Mouse (Mus musculus) cerebral cortex, adult 2 months (tissue): ENCODE data around the gene Sirt4.

Experiments
- WGBS: fragments of 180-500 bp; shearing (Covaris S2); methylation state at CpG from one replicate; pipeline ENCODE4 v1.1.7; 2018; 5-methylcytosine and 5-hydroxymethylcytosine counted together

Sirt4 gene

DNA sequence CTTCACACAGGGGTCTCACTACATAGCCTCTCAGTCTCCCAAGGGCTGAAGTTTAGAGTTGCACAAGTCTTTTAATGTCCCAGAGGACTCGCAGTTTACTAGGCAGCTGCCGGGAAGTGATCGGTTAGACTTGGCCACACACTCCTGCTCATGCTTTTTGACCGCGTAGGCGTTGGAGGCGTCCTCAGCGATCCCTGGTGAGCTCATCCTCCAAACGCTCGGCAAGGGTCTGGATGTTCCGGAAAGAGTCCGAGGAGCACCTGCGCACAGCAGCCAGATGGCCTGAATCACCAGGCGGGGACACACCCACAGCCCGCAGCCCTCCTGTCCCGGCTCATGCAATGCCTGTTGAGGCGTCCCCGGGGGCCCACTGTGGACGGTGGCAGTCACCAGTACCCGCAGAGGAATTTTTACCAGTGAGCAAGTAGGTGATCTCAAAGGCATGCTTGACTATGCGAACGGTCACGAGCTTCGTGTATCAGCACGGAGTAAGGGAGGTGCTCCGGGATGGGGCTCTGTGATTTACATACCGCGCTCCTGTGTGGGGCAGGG, 7.3 kb upstream of the Sirt4 start:
- WGBS: 6% methylated on average over 28 of the region's 28 CpGs

DNA sequence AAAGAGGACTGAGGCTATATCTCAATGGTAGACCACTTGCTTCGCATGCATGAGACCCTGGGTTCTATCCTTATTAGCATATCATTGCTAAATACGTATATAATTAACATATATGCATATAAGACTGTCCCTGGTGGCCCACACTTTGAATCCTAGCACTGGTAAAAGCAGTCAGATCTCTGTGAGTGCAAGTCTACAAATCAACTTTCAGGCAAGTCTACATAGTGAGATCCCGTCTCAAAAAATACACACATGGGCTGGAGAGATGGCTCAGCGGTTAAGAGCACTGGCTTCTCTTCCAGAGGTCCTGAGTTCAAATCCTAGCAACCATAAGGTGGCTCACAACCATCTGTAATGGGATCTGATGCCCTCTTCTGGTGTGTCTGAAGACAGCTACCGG, 6.6 kb upstream of the Sirt4 start:
- 17% methylated on average over 5 of the region's 5 CpGs for WGBS

DNA sequence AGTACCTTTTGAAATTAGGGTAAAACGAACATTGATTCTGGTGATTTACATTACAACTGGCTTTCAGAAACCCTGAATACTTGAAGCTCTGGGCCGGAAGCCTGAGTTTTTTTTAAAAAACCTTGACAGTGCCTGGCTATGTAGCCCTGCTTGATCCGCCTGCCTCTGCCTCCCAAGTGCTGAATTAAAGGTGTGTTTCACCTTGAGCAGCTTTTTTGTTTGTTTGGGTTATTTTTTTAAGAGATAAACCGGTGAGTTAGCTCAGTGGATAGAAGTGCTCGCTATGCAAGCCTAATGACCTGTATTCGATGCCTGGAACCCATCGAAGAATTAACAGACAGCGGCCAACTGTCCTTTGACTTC, 6.1 kb upstream of the Sirt4 start:
- WGBS: 8% methylated on average over 8 of the region's 8 CpGs

DNA sequence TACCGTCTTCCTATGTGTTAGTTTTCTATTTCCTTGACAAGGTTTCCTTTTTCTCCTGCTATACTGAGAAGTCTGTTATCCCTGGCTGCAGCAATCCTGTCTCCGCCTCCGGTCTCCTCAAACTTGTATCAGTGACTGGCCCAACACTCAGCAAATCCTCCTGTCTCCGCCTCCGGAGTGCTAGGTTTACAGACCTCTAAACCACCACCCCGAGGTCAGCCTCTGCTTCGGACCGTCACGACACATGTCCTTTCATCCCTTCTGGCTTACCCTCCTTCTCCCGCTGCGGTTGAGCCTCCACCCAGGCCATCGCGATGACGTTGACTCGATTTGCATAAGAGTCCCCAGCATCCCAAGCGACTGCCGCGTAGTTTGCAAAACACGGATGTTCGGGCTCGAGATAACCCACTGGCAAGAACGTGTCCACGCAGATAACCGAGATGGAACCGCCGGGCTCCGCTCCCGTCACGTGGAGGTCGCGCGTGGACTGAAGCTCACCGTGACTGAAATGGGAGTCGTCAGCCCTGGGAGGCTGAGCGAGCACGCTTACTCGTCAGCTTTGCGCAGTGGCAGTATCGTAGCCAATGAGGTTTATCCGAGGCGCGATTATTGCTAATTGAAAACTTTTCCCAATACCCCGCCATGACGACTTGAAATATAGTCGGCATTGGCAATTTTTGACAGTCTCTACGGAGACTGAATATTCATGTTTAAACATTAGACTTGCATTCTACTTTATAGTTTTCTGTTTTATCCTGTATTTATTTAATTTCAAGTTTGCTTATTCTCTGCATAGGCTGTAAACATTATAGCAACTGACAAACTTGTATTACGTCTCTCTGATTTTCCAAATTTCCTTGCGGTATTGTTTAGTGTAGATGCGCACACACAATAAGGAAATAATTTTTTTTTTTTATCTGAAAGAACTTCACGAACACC, 5.4 kb upstream of the Sirt4 start:
- WGBS: under 1% methylated on average over 50 of the region's 50 CpGs

DNA sequence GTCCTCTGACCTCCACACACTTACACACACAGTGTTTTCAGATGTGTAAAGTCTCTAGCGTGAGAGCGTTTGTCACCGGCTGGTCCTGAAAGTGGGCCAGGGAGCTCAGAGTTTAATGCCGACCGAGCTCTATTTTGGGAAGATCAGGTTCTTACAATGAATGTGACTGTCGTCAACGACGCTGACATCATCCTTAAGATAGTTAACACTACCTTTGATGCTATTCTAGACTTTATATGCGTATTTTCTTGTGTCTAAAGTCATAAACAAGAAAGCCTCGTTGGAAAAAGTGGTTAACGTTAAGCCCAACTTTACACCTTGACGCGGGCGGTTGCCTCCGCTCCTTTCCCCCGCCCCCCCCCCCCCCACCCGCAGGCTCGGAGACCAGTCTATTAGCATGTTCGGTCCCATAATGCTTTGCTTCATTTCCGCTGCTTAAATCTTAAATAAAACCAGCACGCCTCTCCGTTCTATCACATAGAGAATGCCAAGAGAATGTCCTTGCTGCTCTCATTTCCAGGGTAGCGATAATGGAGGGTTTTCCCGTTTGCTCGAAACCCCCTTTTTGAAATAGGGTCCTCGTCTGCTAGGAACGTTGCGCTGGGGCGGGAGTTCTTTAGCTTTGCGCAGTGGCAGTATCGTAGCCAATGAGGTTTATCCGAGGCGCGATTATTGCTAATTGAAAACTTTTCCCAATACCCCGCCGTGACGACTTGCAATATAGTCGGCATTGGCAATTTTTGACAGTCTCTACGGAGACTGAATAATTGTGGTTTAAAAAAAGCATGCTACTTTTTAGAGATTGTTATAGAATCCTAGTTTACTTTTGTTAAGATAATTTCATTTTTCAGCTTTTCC, 4.5 kb upstream of the Sirt4 start:
- WGBS: under 1% methylated on average over 37 of the region's 39 CpGs

DNA sequence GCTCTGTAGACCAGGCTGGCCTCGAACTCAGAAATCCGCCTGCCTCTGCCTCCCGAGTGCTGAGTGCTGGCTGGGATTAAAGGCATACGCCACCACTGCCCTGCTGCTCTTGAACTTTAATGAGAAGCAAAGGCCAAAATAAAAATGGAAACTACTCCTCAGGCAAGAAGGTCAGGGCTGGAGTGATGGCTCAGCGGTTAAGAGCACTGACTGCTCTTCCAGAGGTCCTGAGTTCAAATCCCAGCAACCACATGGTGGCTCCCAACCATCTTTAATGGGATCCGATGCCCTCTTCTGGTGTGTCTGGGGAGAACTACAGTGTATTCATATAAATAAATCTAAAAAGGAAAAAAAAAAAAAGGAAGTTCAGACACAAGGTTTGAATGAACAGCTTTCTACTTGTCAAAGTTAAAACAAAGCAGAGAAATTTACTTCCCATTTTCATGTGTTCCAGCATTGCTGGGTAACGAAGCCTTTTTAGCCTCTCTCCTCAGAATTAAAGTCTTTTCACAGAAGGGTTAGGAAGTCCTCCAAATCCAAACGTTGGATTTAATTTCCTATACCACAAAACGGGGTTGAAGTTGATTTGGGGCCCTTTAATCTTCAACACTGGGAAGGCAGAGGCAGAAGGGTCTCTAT, 3.5 kb upstream of the Sirt4 start:
- 74% methylated on average over 9 of the region's 9 CpGs for WGBS

DNA sequence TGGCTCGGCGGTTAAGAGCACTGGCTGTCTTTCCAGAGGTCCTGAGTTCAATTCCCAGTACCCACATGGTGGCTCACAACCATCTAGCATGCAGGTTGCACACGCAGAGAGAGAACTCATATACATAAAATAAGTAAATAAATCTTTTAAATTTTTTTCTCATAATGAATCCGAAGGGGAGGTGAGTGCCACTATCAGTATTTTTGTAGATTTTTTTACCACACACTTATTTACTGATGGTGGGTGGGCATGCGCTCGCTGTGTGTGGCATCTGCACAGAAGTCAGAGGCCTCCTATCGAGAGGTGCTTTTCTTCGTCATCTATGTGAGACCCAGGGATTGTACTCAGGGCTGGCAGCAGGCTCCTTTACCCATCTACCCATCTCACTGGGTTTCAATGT, 2.8 kb upstream of the Sirt4 start:
- WGBS: 88% methylated on average over 8 of the region's 8 CpGs

DNA sequence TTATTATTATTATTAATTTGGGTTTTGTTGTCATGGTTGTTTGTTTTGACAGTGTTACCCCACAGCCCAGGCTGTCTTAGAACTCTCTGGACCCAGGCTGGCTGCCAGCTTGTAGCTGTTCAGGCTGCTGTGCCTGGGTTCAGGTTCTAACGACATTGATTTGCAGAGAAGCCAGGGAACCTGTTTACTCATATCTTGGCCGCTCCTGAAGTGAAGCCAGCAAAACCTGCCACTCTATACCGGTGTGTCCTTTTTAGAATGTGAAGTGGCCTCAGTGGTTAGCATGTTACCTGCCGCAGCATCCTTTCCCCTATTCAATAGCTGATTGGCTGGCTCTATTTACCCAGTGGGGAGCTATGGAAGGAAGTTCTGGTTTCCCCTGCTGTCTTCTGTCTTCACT, 2.2 kb upstream of the Sirt4 start:
- 53% methylated on average over 4 of the region's 4 CpGs for WGBS

DNA sequence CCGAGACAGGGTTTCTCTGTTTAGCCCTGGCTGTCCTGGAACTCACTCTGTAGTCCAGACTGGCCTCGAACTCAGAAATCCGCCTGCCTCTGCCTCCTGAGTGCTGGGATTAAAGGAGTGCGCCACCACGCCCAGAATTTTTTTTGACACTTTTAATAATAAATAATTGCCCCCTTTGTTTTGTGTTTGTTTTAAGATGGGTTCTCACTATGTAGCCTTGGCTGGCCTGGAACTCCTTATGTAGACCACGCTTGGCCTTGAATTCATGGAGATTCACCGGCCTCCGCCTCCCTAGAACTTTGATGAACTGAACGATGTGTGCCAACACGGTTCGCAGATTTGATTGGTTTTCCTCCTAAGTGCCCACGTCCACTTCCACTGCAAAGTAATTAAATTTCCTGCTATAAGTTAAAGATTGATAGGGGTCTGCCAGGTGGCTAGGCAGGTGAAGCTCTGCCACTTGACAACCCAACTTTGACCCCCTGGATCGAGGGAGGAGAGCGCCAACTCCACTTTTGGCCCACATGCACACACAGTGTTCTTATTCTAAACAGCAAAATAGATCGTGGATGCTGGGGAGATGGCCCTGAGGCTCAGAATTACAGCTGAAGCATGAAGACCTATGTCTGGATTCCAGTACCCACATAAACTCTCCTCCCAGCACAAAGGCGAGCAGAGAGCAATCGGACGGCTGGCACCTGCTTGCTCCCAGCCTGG, 1.1 kb upstream of the Sirt4 start:
- 86% methylated on average over 18 of the region's 18 CpGs for WGBS

DNA sequence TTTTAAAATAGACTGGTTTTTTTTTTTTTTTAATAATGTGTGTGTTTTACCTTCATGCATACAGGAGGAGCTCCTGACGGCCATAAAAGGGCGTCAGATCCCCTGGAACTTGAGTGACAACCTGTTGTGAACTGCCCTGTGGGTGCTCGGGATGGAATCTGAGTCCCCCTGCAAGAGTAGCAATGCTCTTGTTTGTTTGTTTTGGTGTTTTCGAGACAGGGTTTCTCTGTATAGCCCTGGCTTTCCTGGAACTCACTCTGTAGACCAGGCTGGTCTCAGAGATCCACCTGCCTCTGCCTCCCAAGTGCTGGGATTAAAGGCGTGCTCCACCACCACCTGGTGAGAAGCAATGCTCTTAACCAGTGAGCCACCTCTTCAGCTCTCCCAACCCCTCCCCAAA, 471 bp upstream of the Sirt4 start:
- WGBS: 66% methylated on average over 5 of the region's 5 CpGs

DNA sequence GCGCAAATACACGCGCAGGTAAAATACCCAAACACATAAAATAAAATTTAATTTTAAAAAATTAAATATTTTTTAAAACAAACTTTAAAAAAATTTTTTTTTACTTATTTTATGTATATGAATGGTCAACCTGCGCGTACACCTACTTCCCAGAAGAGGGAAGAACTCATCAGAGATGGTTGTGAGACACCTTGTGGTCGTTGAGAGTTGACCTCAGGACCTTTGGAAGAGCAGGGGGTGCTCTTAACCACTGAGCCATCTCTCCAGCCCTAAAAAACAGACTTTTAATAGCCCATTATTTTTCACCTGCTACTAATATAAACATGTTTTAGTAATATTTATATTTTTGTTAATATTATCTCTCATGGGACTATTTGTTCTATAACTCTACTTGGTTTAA, 1.1 kb downstream of the Sirt4 start:
- WGBS: 69% methylated on average over 6 of the region's 6 CpGs

DNA sequence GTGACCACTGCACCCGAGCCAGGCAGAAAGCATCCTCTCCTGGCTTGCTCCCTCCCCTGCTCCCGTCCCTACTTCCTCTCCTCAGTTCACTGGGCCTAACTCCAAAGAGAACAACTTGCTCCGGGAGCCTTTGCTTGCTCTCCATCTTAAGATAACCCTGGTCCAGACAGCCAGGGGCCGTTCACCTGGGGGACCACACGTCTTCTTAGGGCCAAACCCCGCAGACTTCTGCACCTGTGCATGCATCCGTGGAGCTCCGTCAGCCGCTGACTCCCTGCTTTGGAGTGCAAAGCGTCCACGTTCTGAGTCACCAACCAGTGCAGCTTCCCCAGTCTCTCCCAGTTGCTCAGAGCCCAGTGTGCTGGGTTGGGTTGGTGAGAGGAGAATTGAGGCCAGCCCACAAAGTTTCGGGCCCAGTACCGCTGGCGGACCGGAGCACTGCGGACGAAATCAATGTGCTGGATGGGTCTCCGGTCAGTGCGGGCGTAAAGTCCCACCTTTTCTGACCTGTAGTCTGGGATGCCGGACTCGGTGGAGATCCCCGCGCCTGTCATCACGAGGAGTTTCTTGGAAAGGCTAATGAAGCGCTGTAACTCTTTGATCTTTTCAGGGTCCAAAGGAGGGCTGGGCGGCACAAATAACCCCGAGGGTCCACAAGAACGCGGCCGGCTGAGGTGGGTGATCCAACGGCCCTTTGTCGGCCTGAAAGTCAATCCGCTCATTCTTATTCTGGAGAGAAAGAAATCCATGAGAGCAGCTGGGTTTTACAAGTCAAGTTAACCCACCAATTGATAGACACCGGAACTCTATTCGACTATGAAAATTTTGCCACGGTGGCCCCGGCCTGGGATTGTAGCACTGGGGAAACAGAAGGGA, 1.9 kb downstream of the Sirt4 start:
- 57% methylated on average over 38 of the region's 38 CpGs for WGBS

DNA sequence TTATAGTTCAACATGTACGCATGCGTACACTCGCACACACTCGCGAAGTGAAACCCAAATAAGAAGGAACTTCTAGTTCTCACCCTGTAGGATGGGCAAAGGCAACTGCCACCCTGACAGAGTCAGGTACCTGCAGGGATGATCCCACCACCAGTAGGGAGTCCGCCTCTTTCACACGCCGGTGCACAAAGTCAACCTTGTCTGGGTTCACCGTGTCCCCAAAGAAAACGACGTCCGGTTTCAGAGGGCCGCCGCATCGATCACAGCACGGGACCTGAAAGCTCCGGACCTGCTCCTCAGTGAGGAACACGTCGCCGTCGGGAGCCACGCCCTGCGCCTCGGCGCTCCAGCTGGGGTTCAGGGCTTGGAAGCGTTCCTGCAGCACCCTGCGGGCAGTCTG, 4.4 kb downstream of the Sirt4 start:
- WGBS: 53% methylated on average over 27 of the region's 27 CpGs

DNA sequence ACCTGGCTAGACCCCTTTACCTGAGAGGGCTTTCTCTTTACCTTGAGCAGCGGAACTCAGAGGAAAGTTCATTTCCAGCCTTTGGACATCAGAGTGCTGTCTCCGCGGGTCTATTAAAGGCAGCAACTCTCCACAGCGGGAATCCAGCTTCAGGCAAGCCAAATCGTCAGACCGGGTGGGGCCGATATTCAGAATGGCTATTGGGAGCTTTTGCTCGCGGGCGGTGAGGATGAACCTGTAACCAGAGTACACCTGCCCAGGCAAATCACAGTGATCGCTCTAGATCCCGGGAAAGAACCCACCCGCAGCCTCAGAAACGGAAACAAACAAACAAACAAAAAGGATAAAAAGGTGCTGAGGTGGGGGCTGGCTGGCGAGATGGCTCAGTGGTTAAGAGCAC, 5.0 kb downstream of the Sirt4 start:
- 81% methylated on average over 15 of the region's 15 CpGs for WGBS

DNA sequence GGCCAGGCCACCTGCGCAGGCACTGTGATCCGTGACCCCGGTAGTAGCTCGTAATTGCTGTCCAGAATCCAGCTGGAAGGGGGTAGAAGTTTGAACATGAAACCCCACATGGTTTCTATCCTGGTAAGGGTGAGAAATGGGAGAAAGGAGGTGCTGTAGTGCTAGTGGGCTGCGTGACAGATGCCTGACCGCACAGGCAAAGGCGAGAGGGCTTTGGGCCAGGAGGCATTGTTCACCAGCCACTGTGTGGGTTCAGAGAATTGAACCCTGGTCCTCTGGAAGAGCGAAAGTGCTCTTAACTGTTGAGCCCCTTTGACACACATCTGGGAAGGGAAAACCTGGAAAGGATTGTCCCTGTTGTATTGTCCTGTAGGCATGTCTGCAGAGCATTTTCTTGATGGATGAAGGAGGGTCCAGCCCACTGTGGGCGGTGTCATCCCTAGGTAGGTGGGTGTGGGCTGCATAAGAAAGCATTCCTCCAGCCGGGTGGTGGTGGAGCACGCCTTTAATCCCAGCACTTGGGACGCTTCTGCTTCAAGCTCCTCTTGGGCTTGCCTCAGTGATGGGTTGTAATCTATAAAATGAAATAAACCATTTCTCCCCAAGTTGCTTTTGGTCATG, 8.3 kb downstream of the Sirt4 start:
- WGBS: 40% methylated on average over 12 of the region's 12 CpGs

DNA sequence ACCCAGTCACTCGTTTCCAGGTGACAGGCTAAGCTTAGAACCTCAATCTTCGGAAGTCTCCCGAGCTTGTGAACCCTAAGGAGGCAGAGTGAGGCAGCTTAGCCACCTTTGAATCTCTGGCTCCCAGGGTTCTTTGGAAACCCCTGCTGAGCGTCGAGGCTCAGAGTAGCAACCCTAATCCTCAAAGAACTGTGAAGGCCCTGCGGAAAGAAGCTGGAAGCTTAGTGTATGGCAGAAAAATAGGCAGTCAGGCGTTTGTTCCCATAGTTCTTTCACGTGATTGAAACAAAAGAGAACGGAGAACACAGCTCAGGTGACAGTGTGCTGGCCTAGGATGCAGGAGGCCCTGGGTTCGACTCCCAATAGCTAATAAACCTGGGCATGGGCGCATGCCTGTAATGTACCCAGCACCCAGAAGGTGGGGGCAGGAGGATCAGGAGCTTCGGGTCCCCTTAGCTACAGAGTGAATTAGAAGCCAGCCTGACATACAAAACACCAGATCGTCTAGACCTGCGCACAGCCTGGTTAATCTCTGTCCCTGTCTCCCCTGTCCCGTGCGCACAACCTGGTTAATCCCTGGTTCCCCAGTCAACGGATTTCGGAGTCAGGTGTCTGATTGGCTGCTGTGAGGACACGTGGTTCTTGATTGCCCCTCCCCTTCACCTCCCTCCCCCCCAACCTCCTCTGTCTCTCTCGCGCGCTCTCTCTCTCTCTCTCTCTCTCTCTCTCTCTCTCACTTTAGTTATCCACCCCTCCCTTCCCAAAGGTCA, 9.0 kb downstream of the Sirt4 start:
- WGBS: 10% methylated on average over 22 of the region's 22 CpGs

DNA sequence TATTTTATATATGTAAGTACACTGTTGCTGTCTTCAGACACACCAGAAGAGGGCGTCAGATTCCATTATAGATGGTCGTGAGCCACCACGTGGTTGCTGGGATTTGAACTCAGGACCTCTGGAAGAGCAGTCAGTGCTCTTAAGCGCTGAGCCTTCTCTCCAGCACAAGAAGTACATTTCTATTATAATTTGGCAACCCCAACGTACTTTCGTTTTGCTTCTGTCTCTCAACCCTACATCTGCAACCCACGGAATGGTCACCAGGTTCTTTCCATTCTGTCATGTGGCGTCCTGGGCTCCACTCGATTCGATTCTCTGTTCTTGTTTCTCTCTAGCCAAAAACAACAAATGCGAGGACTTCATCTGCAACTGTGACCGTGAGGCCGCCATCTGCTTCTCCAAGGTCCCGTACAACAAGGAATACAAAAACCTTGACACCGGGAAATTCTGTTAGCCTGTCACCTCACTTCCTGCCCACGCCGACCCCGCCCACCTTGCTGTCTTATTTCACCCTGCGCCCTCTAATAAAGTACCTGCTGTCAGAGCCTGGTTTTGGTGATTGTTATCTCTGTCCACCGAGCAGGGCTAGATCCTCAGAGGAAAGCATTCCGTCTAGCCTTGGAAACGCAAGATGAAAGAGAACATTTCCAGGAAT, 10.2 kb downstream of the Sirt4 start:
- WGBS: 75% methylated on average over 22 of the region's 22 CpGs

DNA sequence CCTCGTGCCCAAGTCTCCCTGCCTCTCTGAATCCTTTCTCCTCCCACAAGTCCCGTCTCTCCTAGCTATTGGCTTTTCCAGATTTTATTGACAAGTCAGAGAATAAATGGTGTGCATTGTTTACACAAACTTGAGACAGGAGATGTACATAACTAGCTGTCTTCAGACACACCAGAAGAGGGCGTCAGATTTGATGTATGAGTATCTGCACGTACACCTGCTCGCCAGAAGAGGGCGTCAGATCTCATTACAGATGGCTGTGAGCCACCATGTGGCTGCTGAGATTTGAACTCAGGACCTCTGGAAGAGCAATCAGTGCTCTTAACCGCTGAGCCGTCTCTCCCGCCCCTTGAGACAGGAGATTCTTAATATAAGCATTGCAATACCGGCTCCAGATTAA, 11.3 kb downstream of the Sirt4 start:
- WGBS: 72% methylated on average over 10 of the region's 10 CpGs
